Mouse (Mus musculus) kidney, adult 2 months (tissue): Measurements from ENCODE around the gene Nrcam.

Experiments used
- CTCF ChIP-seq: fragments of 200-500 bp; conservative IDR thresholded peaks from 2 replicates; pipeline ENCODE4 v1.5.1; 2011; ENCODE audit warnings: low read depth, mild to moderate bottlenecking, control low read depth, low read length, moderate library complexity, mixed read lengths; ENCODE audit not compliant: insufficient read depth, insufficient read length
- POLR2A ChIP-seq: fragments of 200-500 bp; IDR thresholded peaks from one replicate; pipeline ENCODE4 v1.6.1; 2011; ENCODE audit warnings: low read depth, low read length, control low read depth

DNA sequence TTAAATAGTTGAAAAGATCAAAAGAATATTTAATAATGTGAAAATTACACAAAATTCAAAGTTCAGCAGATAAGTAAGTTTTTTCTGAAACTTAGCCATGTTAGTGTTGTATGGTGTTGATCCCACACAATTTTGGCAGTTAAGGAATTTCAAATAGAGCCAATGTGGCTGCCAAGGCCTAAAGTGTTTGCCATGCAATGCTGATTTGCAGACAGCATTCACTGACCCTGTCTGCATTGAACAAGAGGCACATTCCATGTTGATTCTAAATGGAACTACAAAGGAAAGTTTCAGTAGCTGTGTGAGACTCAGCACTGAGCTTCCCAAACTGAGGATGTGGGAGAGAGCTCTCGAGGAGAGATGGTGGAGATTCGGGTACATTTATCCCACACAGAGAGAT is 169.1 kb downstream of the Nrcam start:
- no peak for TF ChIP-seq CTCF
- no peak for TF ChIP-seq POLR2A
